Mouse (Mus musculus): ENCODE results near the gene Cdk11b. TPM values are rescaled to one million over a fixed set of nuclear protein-coding genes. Genes with fewer than 3 reads are reported as not detected.

The Cdk11b gene
- 67.3 and 74.4 TPM in 2 replicates for polyA plus RNA-seq (2015; fragmentation: Nextera tagmentation; extraction: Ambion mirVana)

DNA sequence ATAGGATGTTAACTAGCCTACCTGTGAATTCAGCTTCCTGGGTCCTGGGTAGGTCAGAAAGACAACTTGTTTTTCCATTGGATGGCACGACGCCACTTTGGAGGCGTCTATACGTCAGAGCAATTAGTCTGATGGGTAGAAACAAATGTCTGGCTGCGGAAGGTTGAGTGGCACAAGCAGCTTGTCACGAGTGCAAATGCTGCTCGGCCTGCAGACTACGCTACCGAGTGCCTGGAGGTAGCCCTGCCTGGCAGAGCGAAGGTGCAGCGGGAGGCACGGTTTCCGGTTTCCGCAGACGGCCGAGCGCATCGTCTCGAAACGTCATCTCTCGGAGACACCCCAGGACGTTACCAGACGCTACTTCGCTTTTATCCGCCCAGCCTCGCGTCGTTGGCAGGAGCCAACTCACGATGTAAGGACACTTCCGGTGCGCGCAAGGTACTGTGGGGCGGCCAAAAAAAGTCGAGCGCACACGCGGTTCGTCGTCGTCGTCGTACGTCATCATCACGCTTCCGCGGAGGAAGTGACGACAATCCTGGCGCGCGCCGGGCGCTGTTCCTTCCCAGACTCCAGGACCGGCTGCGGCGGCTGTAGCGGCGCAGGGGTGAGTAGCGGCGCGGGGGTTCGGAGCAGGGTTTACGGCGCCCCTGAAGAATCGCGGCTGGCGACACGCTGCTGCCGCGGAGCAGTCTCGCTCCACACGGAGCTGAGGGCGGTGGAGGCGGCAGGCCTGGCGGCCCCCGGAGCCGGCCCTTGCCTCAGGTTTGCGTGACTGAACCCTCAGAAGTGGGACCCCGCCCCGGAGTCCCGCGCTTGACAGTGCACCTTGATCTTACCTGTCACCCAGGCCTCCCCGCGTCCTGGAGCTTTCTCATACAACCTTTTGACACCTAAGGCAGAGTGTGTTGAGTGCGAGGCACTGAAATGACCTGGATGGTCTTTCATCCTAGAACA, at the start of gene Cdk11b:
Gene Cdk11b (plus strand): TSS at position 517 of the 954 bp plus-strand sequence.
- Histone ChIP-seq H3K4me1 (ENCODE audit: insufficient read depth, low read depth, low read length) (peaks cover 4% of the 10 kb centered on the region; the same call in 1 of the 2 replicates), H3K9ac (replicated peaks; ENCODE audit: low read depth) (peak within 1 kb of the TSS; percentile 84), H3K27me3 (replicated peaks; ENCODE audit: insufficient read depth, low read length) (no peaks in the 10 kb centered on the region), H3K9me3 (ENCODE audit: low read length) (no peaks in the 10 kb centered on the region), H3K4me3 (ENCODE audit: low read depth, low read length) (peak within 1 kb of the TSS; percentile 96), H3K4me2 (replicated peaks; ENCODE audit: low read depth, low read length) (peak within 1 kb of the TSS; percentile 82), H3K36me3 (ENCODE audit: insufficient read depth, low read length) (peaks cover 12% of the 10 kb centered on the region; the same call in 1 of the 2 replicates), H3K27ac (ENCODE audit: low read length) (peak within 1 kb of the TSS; percentile 89)
- TF ChIP-seq CTCF (IDR thresholded peaks at IDR 0.05) (no peak), EP300 (IDR thresholded peaks at IDR 0.05) (no peak)
- DNase-seq (ENCODE audit: low spot score), result peak; percentile 100
- 1% methylated on average over 84 of the region's 84 CpGs for WGBS
- ATAC-seq, result peak; percentile 100

GRCm38 (mm10) chr4:155574931-155575330, 49.7 kb upstream of the Cdk11b start:
- DNase-seq (ENCODE audit: low spot score) (no peak), ATAC-seq (no peak)
- 78% methylated on average over 11 of the region's 11 CpGs for WGBS
- Histone ChIP-seq H3K4me1 (ENCODE audit: insufficient read depth, low read depth, low read length) (no peaks in the 10 kb centered on the region), H3K4me2 (replicated peaks; ENCODE audit: low read depth, low read length) (no peak overlapping the region), H3K9ac (replicated peaks; ENCODE audit: low read depth) (no peak overlapping the region), H3K36me3 (ENCODE audit: insufficient read depth, low read length) (peaks cover 16% of the 10 kb centered on the region; the same call in 1 of the 2 replicates), H3K27ac (ENCODE audit: low read length) (no peak overlapping the region), H3K9me3 (ENCODE audit: low read length) (no peaks in the 10 kb centered on the region), H3K4me3 (ENCODE audit: low read depth, low read length) (no peak overlapping the region), H3K27me3 (replicated peaks; ENCODE audit: insufficient read depth, low read length) (no peaks in the 10 kb centered on the region)
- TF ChIP-seq CTCF (IDR thresholded peaks at IDR 0.05) (no peak), EP300 (IDR thresholded peaks at IDR 0.05) (no peak)

DNA sequence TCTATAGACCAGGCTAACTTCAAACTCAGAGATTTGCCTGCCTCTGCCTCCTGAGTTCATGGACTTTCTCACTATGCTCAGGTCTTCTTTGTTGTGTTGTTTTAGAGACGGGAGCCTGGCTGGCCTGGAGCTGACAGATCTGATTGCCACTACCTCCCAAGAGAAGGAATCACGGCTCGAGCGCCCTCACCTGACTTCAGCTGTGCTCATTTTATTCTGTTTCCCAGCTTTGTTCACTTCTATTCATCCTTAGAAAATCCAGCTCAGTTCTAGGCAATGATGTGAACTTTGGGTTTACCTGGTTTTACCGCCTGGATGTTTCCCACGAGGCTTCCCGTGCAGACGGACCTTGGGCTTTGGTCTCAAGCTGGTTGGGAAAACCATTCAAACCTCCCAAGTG, 49.1 kb upstream of the Cdk11b start:
- H3K27me3 ChIP-seq (replicated peaks; ENCODE audit: insufficient read depth, low read length), result no peaks in the 10 kb centered on the region
- H3K9ac ChIP-seq (replicated peaks; ENCODE audit: low read depth), result no peak overlapping the region
- no peak overlapping the region for H3K4me3 ChIP-seq (ENCODE audit: low read depth, low read length)
- no peaks in the 10 kb centered on the region for H3K4me1 ChIP-seq (ENCODE audit: insufficient read depth, low read depth, low read length)
- DNase-seq (ENCODE audit: low spot score) (no peak), ATAC-seq (no peak)
- H3K36me3 ChIP-seq (ENCODE audit: insufficient read depth, low read length), result peaks cover 16% of the 10 kb centered on the region; the same call in 1 of the 2 replicates
- H3K27ac ChIP-seq (ENCODE audit: low read length), result no peak overlapping the region
- H3K4me2 ChIP-seq (replicated peaks; ENCODE audit: low read depth, low read length), result no peak overlapping the region
- no peaks in the 10 kb centered on the region for H3K9me3 ChIP-seq (ENCODE audit: low read length)
- TF ChIP-seq EP300 (IDR thresholded peaks at IDR 0.05) (no peak), CTCF (IDR thresholded peaks at IDR 0.05) (no peak)
- 87% methylated on average over 8 of the region's 8 CpGs for WGBS

DNA sequence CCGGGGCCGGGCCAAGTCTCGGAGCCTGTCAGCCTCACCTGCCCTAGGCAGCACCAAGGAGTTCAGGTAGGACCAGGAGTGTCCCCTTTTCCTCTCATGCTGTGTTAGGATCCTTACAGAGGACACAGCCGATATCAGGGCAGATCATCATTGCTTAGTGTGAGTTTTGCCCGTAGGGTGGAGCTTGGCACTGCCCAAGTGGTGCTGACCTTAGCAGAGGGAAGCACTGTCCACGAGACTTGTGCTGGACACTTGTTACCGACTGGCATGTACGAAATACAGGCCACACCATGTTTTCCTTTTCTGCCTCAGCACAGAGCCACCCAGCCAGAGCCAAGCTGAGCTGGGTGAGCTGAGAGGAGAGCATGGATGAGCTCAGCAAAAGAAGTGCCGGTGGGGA, 47.5 kb upstream of the Cdk11b start:
- no peak for DNase-seq (ENCODE audit: low spot score)

DNA sequence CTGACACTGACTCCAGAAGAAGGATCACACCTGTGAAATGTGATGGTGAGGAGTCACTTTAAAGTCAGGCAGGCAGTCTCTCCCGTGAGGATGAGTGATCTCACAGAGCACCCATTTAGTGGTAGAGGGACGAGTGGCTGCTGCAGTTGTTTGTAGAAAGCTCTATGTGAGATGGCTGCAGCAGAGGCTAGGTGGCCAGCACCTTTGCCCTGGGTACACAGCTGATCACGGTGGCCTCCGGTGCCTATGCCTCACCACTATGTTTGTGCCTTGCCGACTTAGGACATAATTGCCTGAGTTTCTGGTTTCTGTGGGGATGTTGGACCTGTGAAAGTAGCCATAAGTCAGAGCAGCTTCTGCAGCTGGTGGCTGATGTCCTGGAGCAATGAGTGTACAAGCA, 46.9 kb upstream of the Cdk11b start:
- Histone ChIP-seq H3K9ac (replicated peaks; ENCODE audit: low read depth) (no peak overlapping the region), H3K9me3 (ENCODE audit: low read length) (no peaks in the 10 kb centered on the region), H3K36me3 (ENCODE audit: insufficient read depth, low read length) (peaks cover 16% of the 10 kb centered on the region; the same call in 1 of the 2 replicates), H3K4me3 (ENCODE audit: low read depth, low read length) (no peak overlapping the region), H3K4me2 (replicated peaks; ENCODE audit: low read depth, low read length) (no peak overlapping the region), H3K27ac (ENCODE audit: low read length) (no peak overlapping the region), H3K4me1 (ENCODE audit: insufficient read depth, low read depth, low read length) (no peaks in the 10 kb centered on the region), H3K27me3 (replicated peaks; ENCODE audit: insufficient read depth, low read length) (no peaks in the 10 kb centered on the region)
- TF ChIP-seq EP300 (IDR thresholded peaks at IDR 0.05), result no peak
- no peak for TF ChIP-seq CTCF (IDR thresholded peaks at IDR 0.05)
- DNase-seq (ENCODE audit: low spot score) (no peak), ATAC-seq (no peak)
- WGBS, result 82% methylated on average over 5 of the region's 5 CpGs

More for the DNA sequence above, 47.5 kb upstream of the Cdk11b start:
- TF ChIP-seq EP300 (IDR thresholded peaks at IDR 0.05) (no peak), CTCF (IDR thresholded peaks at IDR 0.05) (no peak)
- Histone ChIP-seq H3K36me3 (ENCODE audit: insufficient read depth, low read length) (peaks cover 16% of the 10 kb centered on the region; the same call in 1 of the 2 replicates), H3K9me3 (ENCODE audit: low read length) (no peaks in the 10 kb centered on the region), H3K4me1 (ENCODE audit: insufficient read depth, low read depth, low read length) (no peaks in the 10 kb centered on the region), H3K4me3 (ENCODE audit: low read depth, low read length) (no peak overlapping the region), H3K27ac (ENCODE audit: low read length) (no peak overlapping the region), H3K4me2 (replicated peaks; ENCODE audit: low read depth, low read length) (no peak overlapping the region), H3K9ac (replicated peaks; ENCODE audit: low read depth) (no peak overlapping the region), H3K27me3 (replicated peaks; ENCODE audit: insufficient read depth, low read length) (no peaks in the 10 kb centered on the region)
- no peak for ATAC-seq
- 90% methylated on average over 9 of the region's 9 CpGs for WGBS

GRCm38 (mm10) chr4:155578336-155579125, 46.1 kb upstream of the Cdk11b start:
- H3K4me3 ChIP-seq (ENCODE audit: low read depth, low read length), result no peak overlapping the region
- peaks cover 17% of the 10 kb centered on the region; the same call in 1 of the 2 replicates for H3K36me3 ChIP-seq (ENCODE audit: insufficient read depth, low read length)
- H3K27ac ChIP-seq (ENCODE audit: low read length), result no peak overlapping the region
- 80% methylated on average over 7 of the region's 7 CpGs for WGBS
- H3K27me3 ChIP-seq (replicated peaks; ENCODE audit: insufficient read depth, low read length), result no peaks in the 10 kb centered on the region
- no peaks in the 10 kb centered on the region for H3K4me1 ChIP-seq (ENCODE audit: insufficient read depth, low read depth, low read length)
- H3K9ac ChIP-seq (replicated peaks; ENCODE audit: low read depth), result no peak overlapping the region
- TF ChIP-seq CTCF (IDR thresholded peaks at IDR 0.05) (no peak), EP300 (IDR thresholded peaks at IDR 0.05) (no peak)
- H3K9me3 ChIP-seq (ENCODE audit: low read length), result no peaks in the 10 kb centered on the region
- ATAC-seq (no peak), DNase-seq (ENCODE audit: low spot score) (no peak)
- no peak overlapping the region for H3K4me2 ChIP-seq (replicated peaks; ENCODE audit: low read depth, low read length)

Measured in lung, postnatal 0 days (tissue).